Mouse (Mus musculus) Muller cell, postnatal 12 days (primary cell): ENCODE measurements around the gene Gpx1.
"Not testable (repeated sequence)": the region's sequence is repeated elsewhere in the genome, so short reads cannot be mapped to it uniquely, and the experiment has no call there.

Experiments
- DNase-seq: peaks from one replicate; pipeline ENCODE4 v3.0.0-alpha.2; 2015; ENCODE audit errors: inconsistent ontology term

The Gpx1 gene

DNA sequence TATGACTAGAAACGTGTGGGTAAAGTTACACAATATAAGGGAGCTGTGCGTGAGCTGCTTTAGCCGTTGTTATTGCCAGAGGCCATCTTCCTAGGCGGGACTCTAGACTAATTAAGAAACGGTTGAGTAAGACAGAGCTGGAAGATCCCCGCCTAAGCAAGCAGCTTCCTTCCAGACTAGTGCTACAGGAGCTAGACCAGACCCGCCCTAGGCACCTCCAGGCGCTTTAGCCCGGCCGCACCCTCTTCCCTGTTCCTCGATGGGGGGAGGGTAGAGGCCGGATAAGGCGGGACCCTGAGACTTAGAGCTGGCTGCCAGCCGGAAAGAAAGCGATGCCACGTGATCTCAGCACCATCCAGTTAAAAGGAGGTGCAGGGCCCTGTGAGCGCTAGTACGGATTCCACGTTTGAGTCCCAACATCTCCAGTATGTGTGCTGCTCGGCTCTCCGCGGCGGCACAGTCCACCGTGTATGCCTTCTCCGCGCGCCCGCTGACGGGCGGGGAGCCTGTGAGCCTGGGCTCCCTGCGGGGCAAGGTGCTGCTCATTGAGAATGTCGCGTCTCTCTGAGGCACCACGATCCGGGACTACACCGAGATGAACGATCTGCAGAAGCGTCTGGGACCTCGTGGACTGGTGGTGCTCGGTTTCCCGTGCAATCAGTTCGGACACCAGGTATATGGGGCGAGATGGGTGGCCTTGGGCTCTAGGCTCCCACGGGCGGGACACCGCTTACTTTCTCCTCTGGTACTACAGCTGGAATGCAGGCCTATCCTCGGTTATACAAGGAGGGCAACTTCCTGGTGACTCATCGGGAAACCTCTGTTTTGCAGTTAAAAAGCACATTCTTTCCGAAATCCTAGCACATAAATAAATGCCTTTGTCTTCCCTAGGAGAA lies at the start of gene Gpx1:
Gpx1 (plus strand) TSS at position 18 of the 896 bp plus-strand sequence.
- DNase-seq: peak; percentile 93

DNA sequence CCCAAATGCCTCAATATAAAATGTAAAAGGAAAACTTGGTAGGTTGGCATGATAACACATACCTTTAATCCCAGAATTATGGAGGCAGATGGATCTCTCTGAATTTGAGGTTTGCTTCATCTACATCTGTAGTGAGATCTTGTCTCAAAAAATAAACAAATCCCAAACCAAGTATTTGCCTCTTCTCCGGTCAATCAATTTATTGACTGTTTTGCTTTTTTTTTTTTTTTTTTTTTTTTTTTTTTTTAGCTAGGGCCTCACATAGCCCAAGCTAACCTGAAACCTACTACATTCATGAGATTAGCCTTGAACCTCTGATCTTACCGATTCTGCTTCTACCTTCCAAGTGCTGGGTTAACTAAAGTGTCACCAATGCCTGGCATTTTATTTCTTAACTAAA lies 49.4 kb upstream of the Gpx1 start:
- no peak for DNase-seq

DNA sequence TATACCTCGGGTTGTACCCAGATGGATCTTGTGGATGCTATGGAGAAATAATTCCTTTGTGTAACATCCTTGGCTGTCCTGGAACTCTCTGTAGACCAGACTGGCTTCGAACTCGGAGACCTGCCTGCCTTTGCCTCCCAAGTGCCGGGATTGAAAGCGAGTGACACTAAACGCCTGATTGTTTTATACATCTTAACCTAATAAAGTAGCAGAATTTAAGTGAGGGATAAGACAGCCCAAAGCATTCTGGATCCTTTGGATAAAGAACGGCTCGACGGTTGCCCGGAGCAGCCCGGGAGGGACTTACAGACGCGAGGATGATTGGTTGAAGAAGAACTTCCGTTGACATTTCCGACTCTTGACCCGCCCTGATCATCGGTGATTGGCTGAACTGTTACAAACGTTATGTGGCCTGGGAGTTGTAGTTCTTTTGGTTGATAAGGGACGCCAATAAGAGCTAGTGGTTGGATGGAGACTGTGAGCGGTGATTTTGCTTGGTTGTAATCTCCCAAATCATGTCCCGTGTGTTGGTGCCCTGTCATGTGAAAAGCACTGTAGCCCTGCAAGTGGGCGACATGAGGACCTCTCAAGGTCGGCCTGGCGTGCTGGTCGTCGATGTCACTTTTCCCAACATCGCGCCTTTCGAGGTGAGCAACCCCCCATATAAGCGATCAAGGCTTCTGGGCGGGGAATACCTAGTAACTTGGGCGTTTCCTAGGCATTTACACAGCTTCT lies 48.5 kb upstream of the Gpx1 start, which contains the start of gene Nicn1:
Nicn1 (plus strand) TSS at position 414 of the 735 bp plus-strand sequence.
- DNase-seq: peak; percentile 93

- DNase-seq: no peak
Observed at GRCm38 (mm10) chr9:108290773-108291172, 47.9 kb upstream of the Gpx1 start.

- DNase-seq: peak; percentile 32
Observed at GRCm38 (mm10) chr9:108296453-108297355, 42.0 kb upstream of the Gpx1 start, which contains the start of gene Amt. Gene Amt, plus strand, starts transcription at chr9:108296853.

- no peak for DNase-seq
Observed at GRCm38 (mm10) chr9:108301853-108302252, 36.9 kb upstream of the Gpx1 start.

DNA sequence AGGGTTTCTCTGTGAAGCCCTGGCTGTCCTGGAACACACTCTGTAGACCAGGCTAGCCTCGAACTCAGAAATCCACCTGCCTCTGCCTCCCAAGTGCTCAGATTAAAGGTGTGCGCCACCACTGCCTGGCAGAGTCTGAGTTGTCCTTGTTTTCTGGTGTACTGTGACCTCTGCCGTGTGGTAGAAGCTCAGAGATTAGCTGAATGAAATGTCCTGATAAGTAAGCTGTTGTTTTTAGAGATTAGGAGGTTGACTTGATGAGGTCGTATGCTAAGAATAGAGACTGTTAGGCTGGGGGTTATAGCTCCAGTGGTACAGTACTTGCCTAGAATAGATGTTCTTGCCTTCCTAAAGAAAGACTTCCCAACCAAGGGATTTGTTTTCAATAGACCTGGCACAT lies 34.0 kb upstream of the Gpx1 start:
- no peak for DNase-seq

DNA sequence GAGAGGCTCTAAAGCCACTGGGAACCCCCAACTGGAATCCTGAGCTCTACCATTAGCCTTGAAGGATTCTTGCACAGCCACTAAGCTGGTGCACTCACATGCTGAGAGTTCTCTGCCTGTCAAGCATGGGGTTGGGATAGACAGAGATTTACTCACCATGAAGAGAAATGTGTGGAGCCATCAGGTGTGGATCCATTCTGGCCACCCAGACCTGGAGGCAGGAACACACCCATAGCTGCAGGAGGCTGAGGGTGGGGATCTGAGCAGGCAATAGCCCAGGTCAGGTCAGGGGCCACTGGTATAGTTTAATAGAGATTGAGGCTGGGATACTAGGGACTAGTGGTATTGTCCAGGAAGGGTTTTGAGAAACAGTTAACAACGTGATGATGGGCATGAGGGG lies 33.5 kb upstream of the Gpx1 start:
- DNase-seq: no peak

- DNase-seq: peak; percentile 99
Observed at GRCm38 (mm10) chr9:108305629-108306520, 32.8 kb upstream of the Gpx1 start, which contains the start of the genes Rhoa and Tcta. Gene Rhoa, plus strand, starts transcription at chr9:108306129. Gene Tcta, minus strand, starts transcription at chr9:108306160.

- peak; percentile 90 for DNase-seq
Observed at GRCm38 (mm10) chr9:108306571-108306980, 32.1 kb upstream of the Gpx1 start.

- no peak for DNase-seq
Observed at GRCm38 (mm10) chr9:108307021-108307807, 31.5 kb upstream of the Gpx1 start.

DNA sequence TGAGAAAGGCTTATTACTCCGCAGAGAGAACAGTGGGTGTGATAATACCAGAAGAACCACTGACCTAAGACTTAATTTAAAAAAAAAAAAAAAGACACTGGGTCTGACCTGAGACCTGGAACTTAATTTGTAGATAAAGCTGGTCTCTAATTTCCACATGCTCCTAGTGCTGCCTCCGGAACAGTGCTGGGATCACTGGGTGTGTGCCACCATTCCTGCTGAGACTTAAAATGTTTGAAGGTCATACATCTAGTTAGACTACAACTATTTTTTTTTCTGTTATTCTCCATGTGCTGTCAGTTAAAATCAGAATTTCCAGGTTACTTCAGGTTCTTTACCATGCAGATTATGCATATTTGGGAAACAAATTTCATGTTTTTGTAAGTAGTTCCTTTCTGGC lies 30.6 kb upstream of the Gpx1 start:
- no peak for DNase-seq

- DNase-seq: no peak
Observed at GRCm38 (mm10) chr9:108317572-108317971, 21.1 kb upstream of the Gpx1 start.

DNA sequence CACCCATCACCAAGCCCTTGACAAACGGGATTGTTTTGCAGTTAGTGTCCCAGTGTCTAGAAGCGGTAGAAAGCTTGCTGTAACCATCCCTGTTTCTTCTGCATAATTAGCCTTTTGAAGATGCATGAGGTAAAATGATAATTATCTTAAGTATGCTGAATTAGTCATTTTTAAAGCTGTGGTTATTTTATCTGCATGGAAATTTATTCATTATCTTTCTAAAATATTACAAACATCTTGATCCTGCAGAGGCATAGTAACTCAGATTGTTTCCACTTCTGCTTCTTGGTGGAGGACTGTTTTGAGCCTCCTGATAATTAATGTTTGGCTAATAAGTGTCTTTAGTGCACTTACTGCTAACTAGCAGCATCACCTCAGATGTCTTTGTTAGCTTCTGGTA lies 20.2 kb upstream of the Gpx1 start:
- peak; percentile 58 for DNase-seq

DNA sequence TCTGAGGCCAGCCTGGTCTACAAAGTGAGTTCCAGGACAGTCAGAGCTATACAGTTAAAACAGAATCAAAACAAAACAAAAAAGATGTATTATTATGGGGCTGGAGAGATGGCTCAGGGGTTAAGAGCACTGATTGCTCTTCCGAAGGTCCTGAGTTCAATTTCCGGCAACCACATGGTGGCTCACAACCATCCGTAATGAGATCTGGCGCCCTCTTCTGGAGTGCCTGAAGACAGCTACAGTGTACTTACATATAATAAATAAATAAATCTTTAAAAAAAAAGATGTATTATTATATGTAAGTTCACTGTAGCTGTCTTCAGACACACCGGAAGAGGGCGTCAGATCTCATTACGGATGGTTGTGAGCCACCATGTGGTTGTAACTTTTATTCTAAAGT lies 16.6 kb upstream of the Gpx1 start:
- DNase-seq: not testable (repeated sequence)

- no peak for DNase-seq
Observed at GRCm38 (mm10) chr9:108324784-108325183, 13.9 kb upstream of the Gpx1 start.

DNA sequence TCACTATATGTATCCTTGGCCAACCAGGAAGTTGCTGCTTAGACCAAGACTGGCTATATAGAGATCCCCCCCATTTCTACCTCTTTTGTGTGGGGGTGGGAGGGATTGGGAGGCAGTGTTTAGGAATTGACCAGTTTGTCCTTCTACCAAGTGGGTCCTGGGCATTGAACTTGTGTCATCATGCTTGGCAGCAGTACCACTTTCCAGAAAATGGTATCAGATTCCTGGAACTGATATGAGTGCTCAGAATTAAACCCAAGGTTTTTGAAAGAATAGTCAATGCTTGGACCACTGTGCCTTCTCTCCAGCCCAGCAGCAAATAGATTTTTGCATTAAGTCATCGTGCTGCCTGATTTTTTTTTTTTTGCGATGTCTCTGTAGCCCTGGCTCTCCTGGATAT lies 12.9 kb upstream of the Gpx1 start:
- no peak for DNase-seq

GRCm38 (mm10) chr9:108337848-108338550 lies 704 bp upstream of the Gpx1 start:
- DNase-seq: no peak

GRCm38 (mm10) chr9:108338551-108338885 lies 185 bp upstream of the Gpx1 start:
- DNase-seq: no peak
